Mouse (Mus musculus) stomach, postnatal 0 days (tissue): ENCODE measurements around the gene Snupn. TPM values are rescaled to one million over a fixed set of nuclear protein-coding genes. Genes with fewer than 3 reads are reported as not detected.

ENCODE experiments used
- ATAC-seq: fragments of 200-750 bp; cut with Nextera tagmentation; 2 replicates; pipeline ENCODE4 v1.8.0; 2017; ENCODE audit not compliant: low FRiP score, low TSS enrichment
- DNase-seq: peaks from one replicate; pipeline ENCODE4 v3.0.0-alpha.2; 2016; ENCODE audit warnings: low spot score
- H3K27ac ChIP-seq: fragments of 300-500 bp; sonication (generic); replicated peaks from 2 replicates; pipeline ENCODE4 v1.5.1; 2014; ENCODE audit warnings: mild to moderate bottlenecking, control low read depth
- H3K27me3 ChIP-seq: fragments of 300-500 bp; sonication (generic); 2 replicates; pipeline ENCODE4 v1.6.1; 2014; ENCODE audit warnings: low read length; ENCODE audit not compliant: control insufficient read depth, insufficient read depth
- H3K36me3 ChIP-seq: fragments of 300-500 bp; sonication (generic); 2 replicates; pipeline ENCODE4 v1.6.1; 2014; ENCODE audit warnings: low read length, mixed read lengths; ENCODE audit not compliant: control insufficient read depth, insufficient read depth
- H3K4me1 ChIP-seq: fragments of 300-500 bp; sonication (generic); replicated peaks from 2 replicates; pipeline ENCODE4 v1.6.1; 2014; ENCODE audit warnings: antibody characterized with exemption; ENCODE audit not compliant: control insufficient read depth, insufficient read depth
- H3K4me2 ChIP-seq: fragments of 300-500 bp; sonication (generic); replicated peaks from 2 replicates; pipeline ENCODE4 v1.6.1; 2014; ENCODE audit warnings: low read depth, mild to moderate bottlenecking, control low read depth, moderate library complexity
- H3K4me3 ChIP-seq: fragments of 300-500 bp; sonication (generic); 2 replicates; pipeline ENCODE4 v1.5.1; 2014; ENCODE audit warnings: low read depth, low read length, control low read depth
- H3K9ac ChIP-seq: fragments of 300-500 bp; sonication (generic); 2 replicates; pipeline ENCODE4 v1.6.1; 2014; ENCODE audit warnings: mild to moderate bottlenecking, low read length, control low read depth, mixed read lengths
- H3K9me3 ChIP-seq: fragments of 300-500 bp; sonication (generic); 2 replicates; pipeline ENCODE4 v1.6.1; 2016; ENCODE audit warnings: low read length; ENCODE audit not compliant: control insufficient read depth
- CTCF ChIP-seq: IDR thresholded peaks from 2 replicates; pipeline ENCODE4 v1.5.1; 2016; ENCODE audit warnings: antibody characterized with exemption, low read depth, mild to moderate bottlenecking, moderate library complexity
- EP300 ChIP-seq: optimal IDR thresholded peaks from 2 replicates; pipeline ENCODE3; 2016; ENCODE audit warnings: antibody characterized with exemption
- WGBS: fragments of 180-500 bp; shearing (Covaris S2); extraction: QIAGEN DNeasy Blood & Tissue Kit; methylation state at CpG from one replicate; pipeline ENCODE4 v1.1.7; 2014; 5-methylcytosine and 5-hydroxymethylcytosine counted together
- polyA plus RNA-seq: library from polyadenylated mRNA; unstranded; fragments of >200 nt; fragmentation: Nextera tagmentation; extraction: Ambion mirVana; gene quantifications from 2 replicates; pipeline ENCODE4 v1.2.1, GENCODE M21; 2015

Snupn gene
- polyA plus RNA-seq, 1 experiment from 2014 or later: 13.8 TPM

DNA sequence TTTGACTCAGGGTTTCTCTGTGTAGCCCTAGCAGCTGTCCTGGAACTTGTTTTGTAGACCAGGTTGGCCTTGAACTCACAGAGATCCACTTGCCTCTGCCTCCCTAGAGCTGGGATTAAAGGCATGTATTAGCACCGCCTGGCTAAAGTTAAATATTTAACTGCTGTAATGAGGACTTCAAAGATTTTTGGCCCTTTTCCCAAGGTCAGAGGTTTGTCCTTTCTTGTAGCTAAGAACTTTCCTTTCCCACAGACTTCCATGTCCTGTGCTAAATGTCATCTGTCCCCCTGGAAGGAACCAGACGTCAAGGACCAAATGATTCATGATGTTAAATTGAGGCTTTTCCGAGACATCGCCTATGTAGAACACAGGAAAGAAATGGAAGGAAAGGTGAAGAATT, 52.3 kb downstream of the Snupn start:
- Histone ChIP-seq H3K27me3 (no peaks in the 10 kb centered on the region), H3K27ac (no peak overlapping the region), H3K4me2 (no peak overlapping the region), H3K4me3 (no peak overlapping the region), H3K9me3 (no peaks in the 10 kb centered on the region), H3K36me3 (no peaks in the 10 kb centered on the region), H3K9ac (no peak overlapping the region), H3K4me1 (no peaks in the 10 kb centered on the region)
- WGBS: 31% methylated on average over 4 of the region's 4 CpGs
- TF ChIP-seq EP300: no peak
- no peak for TF ChIP-seq CTCF
- DNase-seq (no peak), ATAC-seq (no peak)

DNA sequence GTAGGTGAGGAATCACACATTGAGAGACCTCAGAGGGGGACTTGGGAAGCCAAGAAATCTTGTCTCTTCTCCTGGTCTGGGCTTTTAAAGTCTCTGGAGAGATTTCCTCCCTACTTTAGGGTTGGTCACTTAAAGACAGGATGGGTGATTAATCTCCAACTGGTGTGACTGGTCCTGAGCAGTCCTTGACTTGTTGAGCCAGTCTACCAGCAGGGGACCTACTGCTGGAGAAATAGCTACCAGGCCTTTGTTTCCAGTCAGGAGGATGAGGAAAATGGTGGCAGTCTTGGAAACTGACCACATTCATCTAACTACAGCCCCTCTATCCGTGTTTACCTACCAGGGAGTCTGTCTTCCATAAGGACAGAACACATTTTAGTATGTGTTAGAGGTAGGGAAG, 61.7 kb downstream of the Snupn start:
- no peak overlapping the region for H3K4me3 ChIP-seq
- WGBS: 74% methylated on average over 1 of the region's 1 CpGs
- 0 out of 2 replicates have a peak, but pooled peaks cover 2% of the 10 kb centered on the region for H3K36me3 ChIP-seq
- no peaks in the 10 kb centered on the region for H3K4me1 ChIP-seq
- H3K27ac ChIP-seq: no peak overlapping the region
- DNase-seq (no peak), ATAC-seq (no peak)
- peak; percentile 9; the same call in 1 of the 2 replicates for TF ChIP-seq CTCF
- TF ChIP-seq EP300: no peak
- no peak overlapping the region for H3K9ac ChIP-seq
- no peak overlapping the region for H3K4me2 ChIP-seq
- 0 out of 2 replicates have a peak, but pooled peaks cover 3% of the 10 kb centered on the region for H3K9me3 ChIP-seq
- no peaks in the 10 kb centered on the region for H3K27me3 ChIP-seq

DNA sequence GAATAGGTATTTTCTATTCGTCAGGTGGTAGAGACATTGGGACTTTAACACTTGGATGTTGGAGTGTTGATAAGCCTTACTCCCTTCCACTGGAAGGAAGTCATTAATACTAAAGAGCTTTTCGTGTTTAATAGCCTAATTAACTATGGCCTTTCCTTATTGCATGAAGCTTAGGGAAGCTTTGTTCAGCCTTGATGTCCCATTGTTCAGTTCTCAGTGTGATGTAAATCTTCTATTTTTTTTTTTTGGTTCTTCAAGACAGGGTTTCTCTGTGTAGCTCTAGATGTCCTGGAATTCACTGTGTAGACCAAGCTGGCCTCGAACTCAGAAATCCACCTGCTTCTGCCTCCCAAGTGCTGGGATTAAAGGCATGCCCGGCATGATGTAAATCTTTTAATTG, 62.2 kb downstream of the Snupn start:
- Histone ChIP-seq H3K36me3 (0 out of 2 replicates have a peak, but pooled peaks cover 2% of the 10 kb centered on the region), H3K4me3 (no peak overlapping the region), H3K9me3 (0 out of 2 replicates have a peak, but pooled peaks cover 3% of the 10 kb centered on the region), H3K4me1 (no peaks in the 10 kb centered on the region), H3K27me3 (no peaks in the 10 kb centered on the region), H3K9ac (no peak overlapping the region), H3K27ac (no peak overlapping the region), H3K4me2 (no peak overlapping the region)
- DNase-seq (no peak), ATAC-seq (no peak)
- WGBS: 89% methylated on average over 4 of the region's 4 CpGs
- TF ChIP-seq EP300 (no peak), CTCF (no peak)

DNA sequence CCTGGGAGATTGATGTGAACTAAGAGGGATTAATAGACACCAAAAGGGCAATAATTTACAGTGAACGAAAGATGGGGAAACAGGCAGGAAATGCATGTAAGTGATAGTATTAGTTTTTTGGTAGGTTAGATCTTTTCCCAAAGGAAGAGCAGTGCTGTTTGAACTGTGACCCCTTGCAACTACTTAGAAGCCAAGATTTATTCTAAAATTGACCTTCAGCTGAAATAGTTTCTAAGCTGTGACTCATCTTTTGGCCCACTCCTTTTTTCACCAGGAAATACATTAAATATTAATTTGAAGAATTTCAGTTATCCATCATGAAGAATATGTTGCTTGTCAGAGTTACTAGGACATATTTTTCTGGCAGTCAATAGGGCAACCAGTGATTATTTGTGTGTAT, 63.1 kb downstream of the Snupn start:
- no peaks in the 10 kb centered on the region for H3K4me1 ChIP-seq
- no peak overlapping the region for H3K9ac ChIP-seq
- TF ChIP-seq EP300 (no peak), CTCF (no peak)
- ATAC-seq: no peak
- H3K27ac ChIP-seq: no peak overlapping the region
- H3K4me3 ChIP-seq: no peak overlapping the region
- WGBS: 75% methylated on average over 1 of the region's 1 CpGs
- no peak for DNase-seq
- H3K4me2 ChIP-seq: no peak overlapping the region
- H3K27me3 ChIP-seq: no peaks in the 10 kb centered on the region
- 0 out of 2 replicates have a peak, but pooled peaks cover 2% of the 10 kb centered on the region for H3K36me3 ChIP-seq
- 0 out of 2 replicates have a peak, but pooled peaks cover 3% of the 10 kb centered on the region for H3K9me3 ChIP-seq

DNA sequence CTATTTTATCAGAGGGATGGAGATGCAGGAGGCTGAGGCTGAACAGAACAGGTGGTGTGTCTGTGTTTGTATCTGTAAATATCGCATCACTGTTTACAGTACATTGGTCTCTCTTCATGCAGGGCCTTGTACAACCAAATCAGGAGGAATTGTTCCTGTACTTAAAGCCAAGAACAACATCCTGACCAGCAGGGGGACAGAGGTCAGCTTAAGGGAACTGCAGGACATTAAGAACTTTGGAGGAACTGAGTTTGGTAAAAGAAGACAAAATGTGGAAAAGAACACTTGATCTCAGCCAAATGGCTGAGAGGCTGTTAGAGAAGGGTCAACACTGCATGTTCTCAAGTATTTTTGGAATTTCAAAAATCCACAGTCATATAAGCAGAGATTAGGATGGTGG, 64.1 kb downstream of the Snupn start:
- Histone ChIP-seq H3K9ac (no peak overlapping the region), H3K27me3 (no peaks in the 10 kb centered on the region), H3K36me3 (0 out of 2 replicates have a peak, but pooled peaks cover 2% of the 10 kb centered on the region), H3K4me1 (no peaks in the 10 kb centered on the region), H3K27ac (no peak overlapping the region), H3K4me3 (no peak overlapping the region), H3K4me2 (no peak overlapping the region), H3K9me3 (0 out of 2 replicates have a peak, but pooled peaks cover 3% of the 10 kb centered on the region)
- TF ChIP-seq CTCF (peak; percentile 40), EP300 (no peak)
- 74% methylated on average over 1 of the region's 1 CpGs for WGBS
- DNase-seq: no peak
- ATAC-seq: no peak

DNA sequence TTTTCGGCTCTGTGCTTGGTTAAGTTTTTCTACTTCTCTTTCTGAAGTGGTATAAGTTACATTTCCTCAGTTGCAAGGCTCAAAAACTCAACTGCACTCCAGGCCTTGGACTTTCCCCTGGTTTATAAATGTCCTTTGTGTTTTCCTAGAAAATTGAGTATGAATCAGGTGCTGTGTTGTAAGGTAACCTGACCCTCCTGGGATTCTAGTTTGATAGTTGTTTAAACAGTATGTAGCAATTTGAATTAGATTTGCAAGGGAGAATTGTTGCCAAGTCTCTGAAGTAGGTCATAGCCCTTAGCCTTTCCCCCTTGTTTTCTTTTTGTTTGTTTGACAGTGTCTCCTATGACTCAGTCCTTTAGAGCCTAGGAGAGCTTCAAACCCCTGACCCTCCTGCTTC, 67.0 kb downstream of the Snupn start:
- Histone ChIP-seq H3K4me2 (no peak overlapping the region), H3K9ac (no peak overlapping the region), H3K4me1 (no peaks in the 10 kb centered on the region), H3K27me3 (no peaks in the 10 kb centered on the region), H3K36me3 (0 out of 2 replicates have a peak, but pooled peaks cover 8% of the 10 kb centered on the region), H3K4me3 (no peak overlapping the region), H3K9me3 (0 out of 2 replicates have a peak, but pooled peaks cover 3% of the 10 kb centered on the region), H3K27ac (peak overlapping the region; percentile 9; the same call in 1 of the 2 replicates)
- ATAC-seq (peak; percentile 79), DNase-seq (no peak)
- WGBS: 77% methylated on average over 1 of the region's 1 CpGs
- TF ChIP-seq EP300 (no peak), CTCF (no peak)
